Mouse (Mus musculus) erythroblast, embryonic 14.5 days (primary cell): ENCODE measurements around the gene Erg.

Experiments
- GATA1 ChIP-seq: IDR thresholded peaks from 2 replicates; pipeline ENCODE4 v1.6.1; 2012; ENCODE audit warnings: low read length, inconsistent platforms, mixed read lengths
- TAL1 ChIP-seq: IDR thresholded peaks from 3 replicates; pipeline ENCODE4 v1.6.1; 2012; ENCODE audit warnings: low read length, inconsistent platforms, mixed read lengths

DNA sequence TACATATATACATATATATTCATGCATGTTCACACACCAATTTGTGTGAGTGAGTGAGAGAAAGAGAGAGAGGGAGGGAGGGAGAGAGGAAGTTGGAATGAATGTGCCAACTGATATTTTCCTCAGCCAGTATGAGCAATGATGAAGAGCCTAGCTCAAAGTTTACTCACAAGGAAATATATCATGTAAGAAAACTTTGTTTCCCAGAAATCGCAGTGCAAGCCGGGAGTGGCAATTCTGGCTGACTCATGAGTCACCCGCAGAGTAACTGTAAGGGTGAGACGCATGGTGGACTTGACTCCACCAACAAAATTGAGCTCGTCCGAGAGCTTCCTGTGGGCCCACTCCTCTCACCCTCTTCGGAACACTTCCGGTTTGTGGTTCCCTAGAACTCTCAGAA lies 149.8 kb downstream of the Erg start:
- TF ChIP-seq GATA1 (no peak), TAL1 (no peak)
